Mouse (Mus musculus) mesoderm, embryonic 11.5 days (tissue): Measurements from ENCODE around the gene Pramef20.
A peak's percentile ranks its signal among the peaks of the same experiment; 100 is the strongest.
"Not testable (repeated sequence)": the region's sequence is repeated elsewhere in the genome, so short reads cannot be mapped to it uniquely, and the experiment has no call there.

Source experiments
- DNase-seq: peaks from one replicate; pipeline ENCODE4 v3.0.0-alpha.2; 2012; ENCODE audit warnings: low read depth, low spot score

Pramef20 gene

DNA sequence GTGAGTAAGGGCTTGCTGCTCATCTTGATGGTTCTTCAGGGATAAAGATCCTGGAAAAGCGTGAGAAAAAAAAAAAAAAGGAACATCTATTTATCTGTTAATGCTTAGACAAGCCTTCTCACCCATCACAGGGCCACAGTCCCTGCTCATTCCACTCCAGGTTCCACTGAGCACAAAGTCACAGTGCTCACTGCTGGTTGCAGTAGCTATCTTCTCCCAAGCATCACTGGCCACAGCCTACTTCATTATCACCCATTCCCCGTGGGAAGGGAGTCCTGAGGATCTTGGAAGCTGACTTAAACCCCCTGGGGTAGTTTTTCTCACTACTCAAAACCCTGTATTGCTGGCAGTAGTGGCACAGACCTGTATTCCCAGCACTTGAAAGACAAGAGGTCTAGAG, at the start of gene Pramef20:
Gene Pramef20, minus strand, starts transcription at position 23 of the 400 bp plus-strand sequence.
- no peak for DNase-seq

DNA sequence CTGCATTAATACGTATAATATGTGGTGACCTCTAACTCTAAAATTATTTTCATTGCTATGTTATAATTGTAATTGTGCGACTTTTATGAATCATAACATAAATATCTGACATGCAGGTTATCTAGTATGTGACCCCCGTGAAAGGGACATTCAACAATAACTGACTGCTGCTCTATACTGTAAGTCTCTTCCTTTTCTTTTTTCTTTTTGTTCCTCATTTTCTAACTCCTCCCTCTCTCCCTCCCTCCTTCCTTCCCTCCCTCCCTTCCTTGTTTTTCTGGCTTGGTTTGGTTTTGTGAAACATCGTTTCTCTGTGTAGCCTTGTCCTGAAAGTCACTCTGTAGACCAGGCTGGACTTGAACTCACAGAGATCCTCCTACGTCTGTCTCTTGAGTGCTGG, 46.9 kb upstream of the Pramef20 start:
- DNase-seq: no peak

DNA sequence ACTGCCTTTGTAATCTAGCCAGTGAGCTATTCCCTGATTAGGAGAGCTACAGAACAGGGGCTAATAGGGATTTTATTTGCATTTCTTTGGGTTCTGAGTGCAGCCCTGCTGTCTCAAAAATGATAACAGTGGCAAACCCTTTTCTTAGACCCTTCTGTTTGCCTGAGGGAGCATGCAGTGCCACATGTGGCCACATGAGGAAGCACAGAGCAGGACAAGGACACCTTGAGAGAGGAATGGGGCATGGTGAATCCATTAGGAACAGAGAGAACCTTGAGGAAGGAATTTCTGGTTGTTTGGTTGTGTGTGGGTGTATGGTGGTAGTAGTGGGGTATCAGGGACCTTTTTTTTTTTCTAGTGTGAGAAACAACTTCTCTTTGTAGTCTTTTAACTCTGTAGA, 42.9 kb upstream of the Pramef20 start:
- DNase-seq: peak; percentile 16

DNA sequence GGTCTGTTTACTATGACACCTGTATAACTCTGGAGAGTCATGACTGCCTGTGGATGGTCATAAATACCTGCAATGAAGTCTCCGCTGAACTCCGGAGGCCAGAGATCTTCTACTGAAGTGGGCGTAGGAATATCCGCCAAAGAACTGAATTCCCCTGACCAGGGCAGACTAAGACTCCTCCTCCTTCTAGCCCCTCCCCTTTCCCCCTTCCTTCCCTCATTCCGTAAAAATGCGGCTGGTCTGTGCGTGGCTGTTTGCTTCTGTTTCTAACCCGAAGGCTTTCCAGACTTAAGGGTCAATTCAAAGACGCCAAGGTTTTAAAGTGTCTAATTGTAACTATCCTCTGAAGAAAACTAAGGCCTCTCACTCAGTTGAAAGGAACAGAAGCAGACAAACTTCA, 30.6 kb upstream of the Pramef20 start, which contains the start of gene Pramef12:
Gene Pramef12, minus strand, starts transcription at position 175 of the 400 bp plus-strand sequence.
- no peak for DNase-seq

DNA sequence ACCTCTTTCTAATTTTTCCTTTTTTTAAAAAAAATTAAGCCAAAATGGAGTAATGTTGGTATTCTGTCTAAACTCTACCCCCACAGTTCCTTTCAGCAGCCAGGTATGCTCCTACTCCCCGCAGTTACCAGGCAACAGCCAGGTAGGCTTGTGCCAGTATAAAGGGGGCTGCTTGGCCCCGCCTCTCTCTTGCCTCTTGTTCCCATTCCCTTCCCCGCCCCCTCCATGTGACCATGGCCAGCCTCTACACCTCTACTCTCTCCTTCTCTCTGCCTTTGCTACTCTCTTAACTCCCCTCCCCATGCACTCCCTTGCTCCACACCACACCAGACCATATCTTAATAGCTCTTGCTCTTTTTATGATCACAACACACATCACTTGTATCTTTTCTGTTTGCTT, 28.5 kb upstream of the Pramef20 start:
- no peak for DNase-seq

DNA sequence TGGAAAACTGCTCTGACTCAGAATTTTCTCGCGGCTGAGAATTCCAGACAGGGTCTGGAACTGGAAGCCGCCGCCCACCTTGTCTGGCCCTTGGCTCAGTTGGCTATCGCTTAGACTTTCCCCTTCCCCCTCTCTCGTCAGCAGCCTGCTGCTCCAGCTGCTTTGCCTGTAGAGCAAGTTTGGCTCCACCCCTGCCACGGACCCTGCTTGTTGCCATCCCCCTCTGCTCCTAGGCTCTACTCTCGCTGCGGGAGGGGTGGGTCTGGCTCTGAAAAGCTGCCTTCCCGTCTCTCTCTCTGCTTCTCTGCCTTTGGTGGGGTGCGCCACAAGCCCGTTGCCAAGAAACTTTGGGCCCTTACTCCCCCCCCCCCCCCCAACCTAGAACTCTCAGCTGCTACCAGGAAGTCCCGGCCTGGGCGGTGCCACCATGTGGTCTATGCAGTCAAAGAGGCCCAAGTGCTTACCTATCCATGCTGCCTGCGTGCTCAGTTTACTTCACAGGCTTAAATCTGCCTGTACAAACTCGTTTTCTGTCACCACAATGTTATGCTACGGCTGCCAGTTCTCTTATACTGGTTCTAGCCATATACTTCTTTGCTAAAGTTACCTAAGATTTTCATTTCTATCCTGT, 26.8 kb upstream of the Pramef20 start:
- peak; percentile 70 for DNase-seq

DNA sequence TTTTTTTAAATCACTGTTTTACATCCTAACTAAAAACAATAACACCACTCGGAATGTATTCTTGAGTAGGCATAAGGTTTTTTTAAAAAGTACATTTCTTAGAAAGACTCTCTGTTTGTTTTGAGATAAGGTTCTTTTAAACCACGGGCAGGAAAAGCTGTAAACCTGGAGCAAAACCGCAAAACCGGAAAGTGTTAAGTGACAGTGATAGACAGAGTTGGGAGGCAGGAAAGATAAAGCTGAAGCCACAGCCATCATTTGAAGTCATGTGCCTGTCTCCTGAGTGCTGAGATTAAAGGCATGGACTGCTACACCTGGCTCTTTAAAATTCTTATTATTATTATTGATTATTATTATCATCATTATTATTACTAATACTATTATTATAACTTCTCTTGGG, 25.0 kb upstream of the Pramef20 start:
- no peak for DNase-seq

DNA sequence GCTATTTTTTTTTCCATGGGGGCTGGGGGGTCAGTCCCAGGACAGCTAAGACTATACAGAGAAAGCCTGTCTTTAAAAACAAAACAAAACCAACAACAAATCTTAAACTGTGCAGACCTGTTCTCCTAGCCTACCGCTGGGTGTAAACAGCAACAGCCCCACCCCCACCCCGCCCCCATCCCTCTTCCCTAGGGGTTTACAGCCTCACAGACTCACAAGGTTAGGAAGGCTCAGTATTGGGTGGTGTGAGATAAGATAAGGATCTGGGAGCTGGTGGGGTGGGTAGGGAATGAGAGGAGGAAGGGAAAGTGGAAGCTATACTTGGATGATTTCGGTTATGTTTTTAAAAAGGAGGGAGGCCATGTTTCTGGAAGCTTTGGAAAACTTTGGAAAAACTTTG, 18.6 kb upstream of the Pramef20 start:
- no peak for DNase-seq

DNA sequence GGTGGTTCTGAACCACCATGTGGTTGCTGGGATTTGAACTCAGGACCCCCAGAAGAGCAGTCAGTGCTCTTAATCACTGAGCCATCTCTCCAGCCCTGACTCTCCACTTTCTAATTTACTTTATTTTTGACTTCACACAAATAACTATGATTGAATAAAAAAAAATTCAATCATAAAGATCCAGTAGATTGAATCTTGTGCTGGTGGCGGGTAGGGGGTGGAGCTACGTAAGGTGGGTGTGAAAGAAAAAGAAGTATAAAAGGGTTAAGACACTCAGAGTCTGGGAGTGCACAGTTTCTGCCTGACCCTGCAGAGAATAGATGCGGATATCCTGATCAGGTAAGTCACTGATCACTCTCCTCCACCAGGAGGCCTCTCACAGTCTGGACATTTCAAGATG, 20.1 kb downstream of the Pramef20 start, which contains the start of gene Gm13119:
Gene Gm13119, plus strand, starts transcription at position 301 of the 400 bp plus-strand sequence.
- not testable (repeated sequence) for DNase-seq

DNA sequence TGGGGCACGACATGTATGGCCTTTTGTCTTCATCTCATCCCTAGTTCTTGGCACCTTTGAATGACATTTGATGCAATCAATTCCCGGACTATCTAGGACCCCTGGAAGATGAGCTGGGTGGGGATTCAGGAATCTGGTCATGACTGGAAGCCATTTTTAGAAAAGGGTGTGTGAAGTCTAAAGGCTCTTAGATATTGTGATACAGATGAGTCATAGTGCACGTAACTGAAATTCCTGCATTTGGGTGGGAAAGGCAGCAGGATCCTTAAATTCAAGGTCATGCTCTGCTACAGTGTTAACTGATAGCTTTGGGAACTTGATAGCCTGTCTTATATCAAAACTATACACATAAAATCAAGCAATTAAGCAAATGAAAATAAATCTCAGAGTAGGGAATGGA, 41.9 kb downstream of the Pramef20 start:
- not testable (repeated sequence) for DNase-seq

DNA sequence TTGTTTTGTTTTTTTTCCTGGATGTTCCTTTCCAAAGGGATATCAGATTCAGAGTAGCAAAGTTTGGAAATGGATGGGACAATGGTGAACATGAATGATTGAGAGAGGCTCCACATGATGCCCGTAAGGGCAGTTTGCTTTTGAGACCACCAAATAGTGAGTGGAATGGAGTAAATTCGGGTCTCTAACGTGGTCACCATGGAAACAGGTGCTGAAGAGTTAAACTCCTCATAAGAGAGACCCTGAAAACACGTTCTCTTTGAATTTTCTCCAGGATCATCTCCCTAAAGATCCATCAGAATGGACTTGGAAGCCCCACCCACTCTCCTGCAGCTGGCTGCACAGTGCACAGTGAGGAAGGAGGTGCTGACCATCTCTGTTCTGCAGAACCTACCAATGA, 47.8 kb downstream of the Pramef20 start, which contains the start of gene Gm13128:
Gene Gm13128, plus strand, starts transcription at position 301 of the 400 bp plus-strand sequence.
- not testable (repeated sequence) for DNase-seq
